Mouse (Mus musculus): ENCODE results near the gene Atg2a.

DNA sequence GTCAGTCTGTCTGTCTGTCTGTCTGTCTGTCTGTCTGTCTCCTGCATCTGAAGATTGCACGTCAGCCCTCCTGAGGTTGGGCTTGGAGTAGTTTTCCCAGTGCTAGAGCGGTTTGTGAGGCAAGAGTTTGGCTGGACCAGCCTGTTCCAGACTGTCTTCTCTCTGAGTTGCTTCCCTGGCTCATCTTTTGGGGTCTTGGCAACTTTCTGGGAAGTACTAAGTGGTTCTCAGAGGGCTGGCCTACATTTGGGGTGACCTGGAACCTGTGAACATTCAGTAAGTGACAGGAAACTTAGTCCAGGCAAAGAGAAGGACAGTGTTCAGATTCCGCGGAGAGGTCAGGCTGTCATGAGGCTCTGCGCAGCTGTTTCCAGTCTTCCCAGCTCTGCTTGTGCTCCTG lies 50.8 kb downstream of the Atg2a start:
- TF ChIP-seq GATA1 (IDR thresholded peaks at IDR 0.05; ENCODE audit: borderline replicate concordance, low read length) (no peak), CTCF (IDR thresholded peaks at IDR 0.05; ENCODE audit: low read depth, low read length) (no peak), TAL1 (conservative IDR thresholded peaks at IDR 0.05; ENCODE audit: low read depth, low read length) (no peak), GATA2 (IDR thresholded peaks at IDR 0.05; ENCODE audit: borderline replicate concordance, low read depth, low read length) (no peak)
